Comparison of ENCODE assay signal across 23 mouse cellular contexts in the genomic region with DNA sequence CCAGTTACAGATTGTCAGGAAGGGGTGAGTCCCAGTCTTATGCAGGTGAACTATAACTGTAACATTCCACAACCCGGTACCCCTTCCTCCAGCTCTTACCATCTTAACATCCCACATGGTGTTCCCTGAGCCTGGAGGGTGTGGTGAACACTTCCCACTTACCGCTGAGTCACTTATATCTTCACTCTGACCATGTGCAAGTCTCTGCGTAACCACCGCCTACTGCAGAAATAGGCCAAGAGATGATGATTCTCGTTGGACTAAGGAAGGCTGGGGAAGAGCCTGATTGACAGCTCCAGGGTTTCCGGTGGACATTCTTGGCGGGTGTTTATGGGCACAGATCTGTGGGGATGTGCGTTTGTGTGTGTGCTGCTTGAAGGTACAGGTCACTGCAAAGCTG.
DNase-seq lines count a peak whose midpoint lies in the region; ATAC-seq and TF ChIP-seq lines count a peak whose summit lies in the region.
"Had no signal": no experiment of that assay in that cellular context is flagged by ENCODE, and none has a peak within 500 bp of the region (broad histone marks: within the 10 kb centered on the region; RNA-seq: fewer than 3 reads in every experiment).

No protein-coding gene starts in this region.

- no peak overlapping the region for H3K4me3 ChIP-seq in left cerebral cortex, adult 2 months
- H3K4me3 ChIP-seq in hindbrain, embryonic 13.5 days = no peak overlapping the region
- H3K4me3 ChIP-seq: embryonic facial prominence, embryonic 12.5 days; kidney, embryonic 15.5 days; limb, embryonic 12.5 days; stomach, embryonic 15.5 days had no signal

- no peaks in the 10 kb centered on the region for H3K36me3 ChIP-seq in hindbrain, embryonic 13.5 days
- H3K36me3 ChIP-seq: embryonic facial prominence, embryonic 12.5 days; kidney, embryonic 15.5 days; limb, embryonic 12.5 days; stomach, embryonic 15.5 days had no signal

- peak; percentile 86 for DNase-seq in right cerebral cortex, adult 18-20 months
- no peak for DNase-seq in right cerebral cortex, postnatal 14 days
- DNase-seq in ZHBTc4 (ENCODE audit: low read depth, low spot score) = peak; percentile 28
- peak; percentile 42 to 51 for DNase-seq in left cerebral cortex, adult 2 months (ENCODE audit: extremely low spot score in 1 of 2, low spot score in 2 of 2)
- peak; percentile 87 for DNase-seq in telencephalon, adult 2 months (ENCODE audit: low read depth, low spot score)
- no peak for DNase-seq in adrenal gland, postnatal 14 days
- DNase-seq: cerebellum, adult 18-20 months; cerebellum, postnatal 25 days; forebrain, postnatal 0 days; kidney, postnatal 36 days; liver, postnatal 0 days; thymus, adult 18-20 months; thymus, postnatal 36 days had no signal

- ATAC-seq in hindbrain, embryonic 13.5 days (ENCODE audit: low FRiP score) = no peak
- ATAC-seq: forebrain, postnatal 0 days; intestine, postnatal 0 days; liver, postnatal 0 days; lung, postnatal 0 days had no signal

- no peaks in the 10 kb centered on the region for H3K9me3 ChIP-seq in hindbrain, embryonic 13.5 days
- H3K9me3 ChIP-seq: embryonic facial prominence, embryonic 12.5 days; kidney, embryonic 15.5 days; limb, embryonic 12.5 days; stomach, embryonic 15.5 days had no signal

- no peaks in the 10 kb centered on the region for H3K27me3 ChIP-seq in hindbrain, embryonic 13.5 days
- H3K27me3 ChIP-seq: embryonic facial prominence, embryonic 12.5 days; kidney, embryonic 15.5 days; limb, embryonic 12.5 days; stomach, embryonic 15.5 days had no signal

- H3K4me2 ChIP-seq in hindbrain, embryonic 13.5 days = no peak overlapping the region
- H3K4me2 ChIP-seq: embryonic facial prominence, embryonic 12.5 days; heart, embryonic 11.5 days; kidney, embryonic 15.5 days; limb, embryonic 12.5 days; liver, embryonic 11.5 days; midbrain, embryonic 11.5 days; stomach, embryonic 15.5 days had no signal

- TF ChIP-seq CTCF in left cerebral cortex, adult 2 months (IDR thresholded peaks at IDR 0.05) = no peak

- 93% methylated on average over 8 of the region's 8 CpGs for WGBS in hindbrain, embryonic 13.5 days

- 0 out of 2 replicates have a peak, but pooled peaks cover 3% of the 10 kb centered on the region for H3K4me1 ChIP-seq in hindbrain, embryonic 13.5 days (replicated peaks)
- H3K4me1 ChIP-seq: embryonic facial prominence, embryonic 12.5 days; kidney, embryonic 15.5 days; limb, embryonic 12.5 days; stomach, embryonic 15.5 days had no signal

- intact Hi-C loops in left cerebral cortex, adult 2 months (cut with DNase I) = loop anchor here (5.0 kb wide), 2 partner anchors 96 to 251 kb away; no protein-coding TSS in a partner anchor

- H3K27ac ChIP-seq in left cerebral cortex, adult 2 months = peak overlapping the region; percentile 36; the same call in 1 of the 2 replicates
- H3K27ac ChIP-seq in hindbrain, embryonic 13.5 days = no peak overlapping the region
- H3K27ac ChIP-seq: embryonic facial prominence, embryonic 12.5 days; kidney, embryonic 15.5 days; limb, embryonic 12.5 days; stomach, embryonic 15.5 days had no signal

- no peak overlapping the region for H3K9ac ChIP-seq in hindbrain, embryonic 13.5 days
- H3K9ac ChIP-seq: embryonic facial prominence, embryonic 12.5 days; forebrain, postnatal 0 days; kidney, embryonic 15.5 days; limb, embryonic 12.5 days; liver, postnatal 0 days; stomach, embryonic 15.5 days had no signal

Comparison
In these comparisons a context has a peak if more than half of its experiments do, and no peak if none do; other contexts are left out.
1. DNase-seq: peak in right cerebral cortex, adult 18-20 months (single experiment), ZHBTc4 (single experiment), left cerebral cortex, adult 2 months (2 of 2) and telencephalon, adult 2 months (single experiment); none in right cerebral cortex, postnatal 14 days (single experiment) and adrenal gland, postnatal 14 days (single experiment).